Comparison of ENCODE assay signal across 14 mouse cellular contexts in the genomic region with DNA sequence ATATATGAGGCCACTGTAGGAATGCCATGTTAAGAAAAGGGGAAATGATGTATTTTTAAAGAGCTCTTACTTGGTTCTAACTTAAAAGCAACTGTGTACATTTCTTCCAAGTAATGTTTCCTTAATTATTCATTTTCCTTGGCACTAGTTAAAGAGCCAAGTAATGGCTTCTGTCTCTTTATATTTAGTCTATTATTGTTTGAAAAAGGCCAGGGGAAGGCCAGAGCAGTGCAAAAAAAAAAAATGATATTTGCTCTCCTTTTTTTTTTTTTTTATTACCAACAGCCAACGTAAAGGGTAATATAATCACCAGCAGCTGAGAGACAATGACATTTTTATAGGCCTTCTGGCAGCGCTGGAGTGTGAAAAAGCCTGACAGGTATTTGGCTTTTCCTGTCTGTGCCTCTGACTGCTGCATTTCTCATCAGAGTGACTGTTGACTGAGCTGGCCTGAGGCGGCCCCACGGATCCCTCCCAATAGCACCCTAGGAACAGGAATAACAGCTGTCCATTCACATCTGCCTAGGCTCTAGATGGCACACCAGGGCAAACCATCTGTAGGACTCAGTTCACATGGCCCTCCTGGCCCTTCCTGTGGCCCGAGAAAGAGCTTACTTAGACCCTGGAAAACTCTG.
DNase-seq lines count a peak whose midpoint lies in the region; ATAC-seq and TF ChIP-seq lines count a peak whose summit lies in the region.
"Had no signal": no experiment of that assay in that cellular context is flagged by ENCODE, and none has a peak within 500 bp of the region (broad histone marks: within the 10 kb centered on the region; RNA-seq: fewer than 3 reads in every experiment).

No protein-coding gene starts in this region.

- no peak for TF ChIP-seq EP300 in lung, postnatal 0 days (IDR thresholded peaks at IDR 0.05)

- ATAC-seq in lung, embryonic 14.5 days (ENCODE audit: insufficient read depth) = peak; percentile 28; the same call in 1 of the 2 replicates
- no peak for ATAC-seq in lung, postnatal 0 days
- ATAC-seq in limb, embryonic 11.5 days (ENCODE audit: insufficient number of reproducible peaks, low FRiP score, low TSS enrichment, low read depth) = peak; percentile 77
- ATAC-seq: CD4-positive, CD25-positive, alpha-beta regulatory T cell, adult 4 months; inflammation-experienced regulatory T-cells, adult 6 months had no signal

- H3K27me3 ChIP-seq in lung, embryonic 14.5 days (ENCODE audit: insufficient read depth, low read length) = peaks cover 17% of the 10 kb centered on the region; the same call in 1 of the 2 replicates
- H3K27me3 ChIP-seq in lung, postnatal 0 days (replicated peaks; ENCODE audit: insufficient read depth, low read length) = no peaks in the 10 kb centered on the region
- H3K27me3 ChIP-seq in limb, embryonic 11.5 days (ENCODE audit: control insufficient read depth, insufficient read depth, low read length) = no peaks in the 10 kb centered on the region

- H3K36me3 ChIP-seq in lung, embryonic 14.5 days (ENCODE audit: insufficient read depth) = no peaks in the 10 kb centered on the region
- H3K36me3 ChIP-seq in lung, postnatal 0 days (ENCODE audit: insufficient read depth, low read length) = no peaks in the 10 kb centered on the region
- H3K36me3 ChIP-seq in limb, embryonic 11.5 days (ENCODE audit: control insufficient read depth, insufficient read depth, low read length) = no peaks in the 10 kb centered on the region
- H3K36me3 ChIP-seq: forebrain, embryonic 12.5 days had no signal

- no peaks in the 10 kb centered on the region for H3K9me3 ChIP-seq in lung, embryonic 14.5 days (ENCODE audit: low read depth, low read length)
- no peaks in the 10 kb centered on the region for H3K9me3 ChIP-seq in lung, postnatal 0 days (ENCODE audit: low read length)
- no peaks in the 10 kb centered on the region for H3K9me3 ChIP-seq in limb, embryonic 11.5 days (ENCODE audit: control insufficient read depth, low read length)
- H3K9me3 ChIP-seq: forebrain, embryonic 12.5 days had no signal

- peak; percentile 17 for DNase-seq in gastrocnemius, postnatal 25 days
- no peak for DNase-seq in gastrocnemius, postnatal 36 days
- peak; percentile 70 for DNase-seq in lung, embryonic 14.5 days
- DNase-seq in lung, postnatal 0 days (ENCODE audit: low spot score) = no peak
- DNase-seq in MN1 (ENCODE audit: low spot score) = peak; percentile 80
- peak; percentile 72 for DNase-seq in limb, embryonic 11.5 days (ENCODE audit: low spot score)
- no peak for DNase-seq in urinary bladder, postnatal 25 days (ENCODE audit: low spot score)
- no peak for DNase-seq in thymus, postnatal 4 days
- DNase-seq: cerebellum, postnatal 25 days; layer of hippocampus, postnatal 36 days had no signal

- 9% methylated on average over 5 of the region's 5 CpGs for WGBS in lung, embryonic 14.5 days
- WGBS in lung, postnatal 0 days = 11% methylated on average over 5 of the region's 5 CpGs
- WGBS in limb, embryonic 11.5 days = 8% methylated on average over 5 of the region's 5 CpGs

- no peak overlapping the region for H3K4me3 ChIP-seq in lung, embryonic 14.5 days (ENCODE audit: low read depth, low read length)
- H3K4me3 ChIP-seq in lung, postnatal 0 days (ENCODE audit: low read depth, low read length) = no peak overlapping the region
- H3K4me3 ChIP-seq in limb, embryonic 11.5 days (ENCODE audit: low read depth, low read length) = no peak overlapping the region
- H3K4me3 ChIP-seq: forebrain, embryonic 12.5 days had no signal

- H3K27ac ChIP-seq in lung, embryonic 14.5 days (ENCODE audit: low read depth) = 0 out of 2 replicates have a peak overlapping the region, but pooled peaks have one; percentile 67
- H3K27ac ChIP-seq in lung, postnatal 0 days (ENCODE audit: low read length) = no peak overlapping the region
- H3K27ac ChIP-seq in limb, embryonic 11.5 days (replicated peaks; ENCODE audit: low read depth, low read length) = peak overlapping the region; percentile 36
- H3K27ac ChIP-seq: liver, embryonic 14.5 days had no signal

- H3K4me1 ChIP-seq in lung, embryonic 14.5 days (ENCODE audit: insufficient read depth) = peaks cover 8% of the 10 kb centered on the region; the same call in 1 of the 2 replicates
- H3K4me1 ChIP-seq in lung, postnatal 0 days (ENCODE audit: insufficient read depth, low read depth, low read length) = 0 out of 2 replicates have a peak, but pooled peaks cover 3% of the 10 kb centered on the region
- peaks cover 17% of the 10 kb centered on the region for H3K4me1 ChIP-seq in limb, embryonic 11.5 days (ENCODE audit: control insufficient read depth, insufficient read depth, low read length)

- intact Hi-C loops in gastrocnemius, postnatal 36 days (cut with DNase I) = no loop called here

- H3K9ac ChIP-seq in lung, embryonic 14.5 days = no peak overlapping the region
- no peak overlapping the region for H3K9ac ChIP-seq in lung, postnatal 0 days (replicated peaks; ENCODE audit: low read depth)
- no peak overlapping the region for H3K9ac ChIP-seq in limb, embryonic 11.5 days (ENCODE audit: low read length)
- H3K9ac ChIP-seq: forebrain, embryonic 12.5 days; liver, embryonic 14.5 days had no signal

- no peak for TF ChIP-seq CTCF in lung, embryonic 14.5 days (IDR thresholded peaks at IDR 0.05; ENCODE audit: low read depth)
- TF ChIP-seq CTCF in lung, postnatal 0 days (IDR thresholded peaks at IDR 0.05) = no peak

- no peak overlapping the region for H3K4me2 ChIP-seq in lung, embryonic 14.5 days
- no peak overlapping the region for H3K4me2 ChIP-seq in lung, postnatal 0 days (replicated peaks; ENCODE audit: low read depth, low read length)
- no peak overlapping the region for H3K4me2 ChIP-seq in limb, embryonic 11.5 days (ENCODE audit: low read depth, severe bottlenecking)
- H3K4me2 ChIP-seq: forebrain, embryonic 12.5 days had no signal

Comparison
In these comparisons a context has a peak if more than half of its experiments do, and no peak if none do; other contexts are left out.
1. DNase-seq: peak in gastrocnemius, postnatal 25 days (single experiment), lung, embryonic 14.5 days (single experiment), MN1 (single experiment) and limb, embryonic 11.5 days (single experiment); none in gastrocnemius, postnatal 36 days (0 of 2), lung, postnatal 0 days (single experiment), urinary bladder, postnatal 25 days (single experiment) and thymus, postnatal 4 days (single experiment).